Mouse (Mus musculus) midbrain, postnatal 0 days (tissue): ENCODE data around the gene Zdhhc4. TPM values are rescaled to one million over a fixed set of nuclear protein-coding genes. Genes with fewer than 3 reads are reported as not detected.

Experiments used
- ATAC-seq: fragments of 200-750 bp; cut with Nextera tagmentation; 2 replicates; pipeline ENCODE4 v1.8.0; 2017; ENCODE audit warnings: moderate number of reproducible peaks, mild to moderate bottlenecking, moderate TSS enrichment, moderate library complexity; ENCODE audit not compliant: low FRiP score
- DNase-seq: peaks from one replicate; pipeline ENCODE4 v3.0.0-alpha.2; 2015; ENCODE audit warnings: low spot score
- H3K27ac ChIP-seq: fragments of 300-500 bp; sonication (generic); 2 replicates; pipeline ENCODE4 v1.5.1; 2014; ENCODE audit warnings: low read depth, mild to moderate bottlenecking, low read length, mixed read lengths
- H3K27me3 ChIP-seq: fragments of 300-500 bp; sonication (generic); 2 replicates; pipeline ENCODE4 v1.6.1; 2014; ENCODE audit warnings: low read length, control low read depth, mixed read lengths; ENCODE audit not compliant: insufficient read depth
- H3K36me3 ChIP-seq: fragments of 300-500 bp; sonication (generic); 2 replicates; pipeline ENCODE4 v1.6.1; 2014; ENCODE audit warnings: low read length, control low read depth, mixed read lengths; ENCODE audit not compliant: insufficient read depth
- H3K4me1 ChIP-seq: fragments of 300-500 bp; sonication (generic); 2 replicates; pipeline ENCODE4 v1.6.1; 2014; ENCODE audit warnings: mild to moderate bottlenecking, control low read depth, antibody characterized with exemption, low read length, mixed read lengths; ENCODE audit not compliant: insufficient read depth
- H3K4me2 ChIP-seq: fragments of 300-500 bp; sonication (generic); 2 replicates; pipeline ENCODE4 v1.6.1; 2014; ENCODE audit warnings: low read depth, mild to moderate bottlenecking, low read length, mixed read lengths; ENCODE audit not compliant: poor library complexity, severe bottlenecking
- H3K4me3 ChIP-seq: fragments of 300-500 bp; sonication (generic); 2 replicates; pipeline ENCODE4 v1.5.1; 2014; ENCODE audit warnings: low read depth, mild to moderate bottlenecking, low read length, moderate library complexity
- H3K9ac ChIP-seq: fragments of 300-500 bp; sonication (generic); replicated peaks from 2 replicates; pipeline ENCODE4 v1.6.1; 2014; ENCODE audit warnings: mild to moderate bottlenecking, low read length, moderate library complexity, mixed read lengths; ENCODE audit not compliant: poor library complexity, severe bottlenecking
- H3K9me3 ChIP-seq: fragments of 300-500 bp; sonication (generic); 2 replicates; pipeline ENCODE4 v1.6.1; 2016; ENCODE audit warnings: low read length, control low read depth
- CTCF ChIP-seq: IDR thresholded peaks from 2 replicates; pipeline ENCODE4 v1.5.1; 2016; ENCODE audit warnings: antibody characterized with exemption, mild to moderate bottlenecking
- WGBS: fragments of 180-500 bp; shearing (Covaris S2); extraction: QIAGEN DNeasy Blood & Tissue Kit; methylation state at CpG from one replicate; pipeline ENCODE4 v1.1.7; 2014; 5-methylcytosine and 5-hydroxymethylcytosine counted together
- polyA plus RNA-seq: library from polyadenylated mRNA; unstranded; fragments of >200 nt; fragmentation: Nextera tagmentation; extraction: Ambion mirVana; gene quantifications from 2 replicates; pipeline ENCODE4 v1.2.1, GENCODE M21; 2015
- total RNA-seq: library from RNA; depleted of rRNA; stranded (reverse); fragments of >200 nt; gene quantifications from 2 replicates; pipeline ENCODE4 v1.2.3, GENCODE M21; 2014; rRNA removed

Gene Zdhhc4
- total RNA-seq, result 70.8 and 93.0 TPM in 2 replicates
- polyA plus RNA-seq, result 94.5 and 96.9 TPM in 2 replicates

- Histone ChIP-seq H3K4me3 (peak within 1 kb of the TSS; percentile 92), H3K9ac (peak within 1 kb of the TSS; percentile 87), H3K36me3 (peaks cover 27% of the 10 kb centered on the region), H3K4me1 (0 out of 2 replicates have a peak, but pooled peaks cover 6% of the 10 kb centered on the region), H3K27ac (peak within 1 kb of the TSS; percentile 75), H3K4me2 (peak within 1 kb of the TSS; percentile 91), H3K9me3 (no peaks in the 10 kb centered on the region), H3K27me3 (no peaks in the 10 kb centered on the region)
- TF ChIP-seq CTCF, result no peak
- DNase-seq, result peak; percentile 95
- under 1% methylated on average over 57 of the region's 57 CpGs for WGBS
- peak; percentile 68 for ATAC-seq
Measured at GRCm38 (mm10) chr5:143328690-143329495, at the start of gene Zdhhc4. Gene Zdhhc4 (minus strand): TSS chr5:143329256.

GRCm38 (mm10) chr5:143376156-143376555 lies 47.1 kb upstream of the Zdhhc4 start:
- Histone ChIP-seq H3K27ac (no peak overlapping the region), H3K9me3 (no peaks in the 10 kb centered on the region), H3K4me1 (peaks cover 3% of the 10 kb centered on the region; the same call in 1 of the 2 replicates), H3K27me3 (peaks cover 39% of the 10 kb centered on the region), H3K4me2 (no peak overlapping the region), H3K36me3 (no peaks in the 10 kb centered on the region), H3K9ac (no peak overlapping the region), H3K4me3 (no peak overlapping the region)
- peak; percentile 43 for TF ChIP-seq CTCF
- ATAC-seq (no peak), DNase-seq (no peak)
- 85% methylated on average over 4 of the region's 4 CpGs for WGBS

GRCm38 (mm10) chr5:143375242-143375641 lies 46.2 kb upstream of the Zdhhc4 start:
- no peak overlapping the region for H3K27ac ChIP-seq

DNA sequence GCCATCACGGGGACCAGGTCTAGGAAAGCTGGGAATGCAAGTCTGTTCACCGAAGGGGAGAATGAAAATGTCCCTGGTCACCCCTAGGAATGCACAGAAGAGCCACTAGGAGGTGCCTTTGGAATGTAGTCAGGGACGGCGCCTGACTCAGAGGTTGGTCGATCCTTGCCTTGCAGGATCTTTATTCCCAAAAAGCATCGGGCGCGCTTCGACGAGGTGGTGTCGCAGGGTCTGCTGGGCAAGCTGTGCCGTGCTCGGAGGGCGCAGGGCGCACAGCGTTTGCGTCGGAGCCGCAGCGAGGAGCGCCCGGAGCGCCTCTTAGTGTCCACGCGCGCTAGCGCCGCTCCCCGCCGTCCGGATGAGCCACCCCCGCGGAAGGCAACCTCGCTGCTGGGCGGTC lies 43.8 kb upstream of the Zdhhc4 start:
- under 1% methylated on average over 32 of the region's 35 CpGs for WGBS
- no peak for ATAC-seq

More at GRCm38 (mm10) chr5:143375242-143375641, 46.2 kb upstream of the Zdhhc4 start:
- H3K36me3 ChIP-seq, result no peaks in the 10 kb centered on the region
- 8% methylated on average over 21 of the region's 21 CpGs for WGBS
- peaks cover 45% of the 10 kb centered on the region for H3K27me3 ChIP-seq
- DNase-seq (peak; percentile 63), ATAC-seq (no peak)
- peak overlapping the region; percentile 26 for H3K4me3 ChIP-seq
- no peaks in the 10 kb centered on the region for H3K9me3 ChIP-seq
- peak; percentile 82 for TF ChIP-seq CTCF
- no peak overlapping the region for H3K9ac ChIP-seq
- peak overlapping the region; percentile 46 for H3K4me2 ChIP-seq
- H3K4me1 ChIP-seq, result peaks cover 3% of the 10 kb centered on the region; the same call in 1 of the 2 replicates

GRCm38 (mm10) chr5:143371146-143371510 lies 42.1 kb upstream of the Zdhhc4 start:
- no peak for DNase-seq
- Histone ChIP-seq H3K27me3 (peaks cover 71% of the 10 kb centered on the region), H3K27ac (no peak overlapping the region), H3K9ac (no peak overlapping the region), H3K4me2 (no peak overlapping the region), H3K4me1 (peaks cover 3% of the 10 kb centered on the region; the same call in 1 of the 2 replicates), H3K9me3 (no peaks in the 10 kb centered on the region), H3K36me3 (no peaks in the 10 kb centered on the region), H3K4me3 (no peak overlapping the region)
- ATAC-seq, result no peak
- 61% methylated on average over 4 of the region's 4 CpGs for WGBS
- no peak for TF ChIP-seq CTCF

More for the DNA sequence above, 43.8 kb upstream of the Zdhhc4 start:
- TF ChIP-seq CTCF, result peak; percentile 64
- no peak overlapping the region for H3K27ac ChIP-seq
- peak overlapping the region; percentile 57 for H3K4me2 ChIP-seq
- peak; percentile 53 for DNase-seq
- H3K9me3 ChIP-seq, result no peaks in the 10 kb centered on the region
- peak overlapping the region; percentile 48 for H3K9ac ChIP-seq
- H3K36me3 ChIP-seq, result no peaks in the 10 kb centered on the region
- peak overlapping the region; percentile 38 for H3K4me3 ChIP-seq
- H3K4me1 ChIP-seq, result peaks cover 3% of the 10 kb centered on the region; the same call in 1 of the 2 replicates
- peaks cover 68% of the 10 kb centered on the region for H3K27me3 ChIP-seq
